Mouse (Mus musculus) right cerebral cortex, postnatal 25 days (tissue): ENCODE data around the gene Pam16.

Experiments
- DNase-seq: peaks from one replicate; pipeline ENCODE4 v3.0.0; 2022

Gene Pam16

GRCm38 (mm10) chr16:4645867-4646266, 21.1 kb upstream of the Pam16 start:
- DNase-seq: no peak

DNA sequence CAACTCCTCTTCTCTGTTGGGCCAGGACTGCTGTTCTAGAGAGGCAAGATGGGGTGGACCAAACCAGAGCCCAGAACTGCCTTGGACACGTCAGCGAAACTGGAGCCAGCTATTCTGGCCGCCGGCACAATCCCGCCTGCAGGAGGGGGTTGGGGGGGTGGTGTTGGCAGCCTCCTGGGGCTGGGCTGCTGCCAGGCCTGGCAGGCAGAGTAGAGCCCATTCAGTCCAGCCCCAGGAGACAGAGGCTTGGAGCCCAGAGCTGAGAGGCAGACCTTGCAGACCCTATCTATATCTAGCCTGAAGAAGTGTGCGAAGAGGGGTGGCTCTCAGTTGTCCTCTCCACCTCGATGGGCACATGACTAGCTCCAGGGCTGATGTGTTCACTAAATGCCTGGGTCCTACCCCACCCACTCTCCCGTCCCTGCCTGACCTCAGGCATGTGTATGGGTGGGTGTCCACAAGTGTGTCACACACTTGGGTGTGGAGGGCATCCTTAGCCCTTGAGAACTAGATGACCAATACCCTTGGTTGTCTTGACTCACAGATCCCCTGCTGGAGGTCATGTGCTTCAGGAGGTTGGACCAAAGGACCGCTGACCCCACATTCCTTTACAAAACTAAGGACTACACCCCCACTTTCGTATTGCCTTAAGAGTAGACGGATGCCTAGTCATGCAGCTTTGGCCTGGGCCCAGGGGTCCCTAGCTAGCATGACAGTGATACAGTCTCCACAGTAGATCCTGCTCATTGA, 19.1 kb upstream of the Pam16 start:
- peak; percentile 81 for DNase-seq

- no peak for DNase-seq
These were observed 18.1 kb upstream of the Pam16 start for GRCm38 (mm10) chr16:4642937-4643336.

DNA sequence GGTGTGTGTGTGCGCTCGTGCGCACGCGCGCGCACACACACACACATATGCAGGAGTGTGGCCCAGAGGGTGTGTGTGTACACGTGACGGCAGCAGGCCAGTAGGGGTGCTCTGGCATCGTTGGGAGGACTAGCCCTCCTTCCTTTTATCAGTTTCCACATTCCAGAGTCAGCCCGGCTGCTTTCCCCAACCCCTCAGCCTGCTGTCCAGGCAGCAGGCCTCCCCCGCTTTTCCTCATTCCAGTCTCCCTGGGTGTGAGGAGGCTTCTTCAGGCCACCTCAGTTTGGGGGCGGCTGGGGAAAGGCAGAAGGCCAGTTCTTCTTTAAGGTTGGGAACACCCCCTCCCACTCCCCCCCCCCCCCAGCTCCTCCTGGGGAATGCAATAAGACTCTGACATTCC, 17.4 kb upstream of the Pam16 start:
- peak; percentile 67 for DNase-seq

GRCm38 (mm10) chr16:4641119-4641838, 16.5 kb upstream of the Pam16 start:
- no peak for DNase-seq

GRCm38 (mm10) chr16:4640267-4641005, 15.6 kb upstream of the Pam16 start:
- no peak for DNase-seq

GRCm38 (mm10) chr16:4639831-4640237, 15.0 kb upstream of the Pam16 start, which contains the start of the genes Vasn and Dnaja3:
Gene Vasn, plus strand, starts transcription at chr16:4639941.
Gene Dnaja3, plus strand, starts transcription at chr16:4639989.
- DNase-seq: peak; percentile 75

DNA sequence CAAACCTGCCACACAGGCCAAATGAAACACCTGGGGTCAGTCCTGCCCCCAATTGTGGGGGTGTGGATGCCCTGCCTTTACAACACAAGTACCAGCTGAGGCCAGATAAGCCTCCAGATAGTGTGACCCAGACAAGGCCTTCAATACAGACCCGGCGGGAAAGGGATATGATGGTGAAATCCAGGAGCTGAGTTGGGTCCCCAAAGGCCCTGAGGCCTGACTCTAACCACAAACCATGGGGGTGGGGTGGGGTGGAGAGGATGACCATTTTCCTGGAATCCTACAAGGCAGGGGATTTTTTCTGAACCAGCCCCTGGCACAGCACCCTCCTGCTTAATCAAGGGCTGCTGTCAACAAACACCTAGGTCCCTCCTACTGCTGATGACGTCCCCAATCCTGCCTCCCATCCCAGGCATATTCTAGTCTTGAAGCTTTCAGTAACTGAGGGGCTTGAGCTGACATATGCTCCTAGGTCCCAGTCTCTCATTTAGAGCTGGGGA, 14.2 kb upstream of the Pam16 start:
- DNase-seq: no peak

DNA sequence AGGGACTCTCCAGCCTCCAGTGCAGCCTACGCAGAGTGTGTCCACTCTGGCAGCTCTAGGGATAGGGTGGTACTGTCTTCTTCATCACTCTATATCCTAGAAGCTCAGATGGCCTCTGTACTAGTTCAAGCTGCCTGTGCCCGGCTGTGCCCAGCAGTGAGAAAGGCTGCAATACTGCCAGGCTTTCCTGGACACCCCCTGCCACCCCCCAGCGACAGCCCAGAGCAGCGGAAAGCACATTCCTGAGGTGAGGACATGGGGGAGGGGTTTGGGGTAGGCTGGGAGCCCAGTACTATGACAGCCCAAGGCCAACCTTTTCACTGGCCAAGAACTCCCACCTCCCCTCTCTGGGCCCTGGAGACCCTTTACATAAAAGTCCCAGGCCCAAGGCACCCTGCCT, 11.0 kb upstream of the Pam16 start:
- DNase-seq: no peak

DNA sequence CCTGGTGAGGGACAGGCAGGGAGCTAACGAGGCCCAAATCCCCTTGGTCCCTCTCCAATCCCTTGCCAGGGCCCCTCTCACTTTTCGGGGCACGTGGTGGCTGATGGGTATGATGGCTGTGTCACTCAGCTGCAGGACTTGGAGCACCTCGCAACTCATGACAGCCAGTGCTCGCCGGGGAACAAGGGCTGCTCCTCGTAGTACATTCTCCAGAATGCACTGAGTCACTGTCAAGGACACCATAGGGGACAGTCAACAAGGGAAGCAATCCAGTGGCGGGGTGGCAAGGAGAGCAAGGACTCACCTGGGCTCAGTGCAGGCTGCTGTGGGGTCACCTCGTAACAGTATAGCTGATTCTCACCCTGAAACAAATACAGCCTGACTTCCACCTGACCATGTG, 9.9 kb upstream of the Pam16 start:
- no peak for DNase-seq

GRCm38 (mm10) chr16:4633661-4634060, 8.9 kb upstream of the Pam16 start:
- no peak for DNase-seq

- no peak for DNase-seq
These were observed 7.3 kb upstream of the Pam16 start for GRCm38 (mm10) chr16:4632050-4632449.

- DNase-seq: peak; percentile 60
These were observed 5.2 kb upstream of the Pam16 start for GRCm38 (mm10) chr16:4629950-4630349.

GRCm38 (mm10) chr16:4628898-4629419, 4.2 kb upstream of the Pam16 start:
- no peak for DNase-seq

DNA sequence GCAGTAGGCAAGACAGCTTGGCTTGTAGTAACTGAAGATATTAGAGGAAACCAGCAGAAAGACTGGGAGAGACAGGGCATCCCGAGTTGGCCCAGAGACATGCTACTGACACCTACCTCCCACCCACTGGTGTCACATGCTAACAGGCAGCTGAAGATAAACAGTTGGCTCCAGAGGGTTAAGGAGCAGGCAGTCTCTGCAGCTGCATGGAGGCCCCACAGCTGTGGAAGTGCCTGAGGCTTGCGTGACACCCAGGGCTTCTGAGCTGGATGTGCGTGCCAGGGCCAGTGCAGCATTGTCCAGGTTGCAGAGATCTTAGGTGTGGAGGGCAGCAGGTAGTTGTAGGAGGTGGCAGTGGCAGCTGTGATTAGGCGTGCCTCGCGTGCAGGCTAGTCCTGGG, 2.3 kb upstream of the Pam16 start:
- DNase-seq: no peak

- DNase-seq: no peak
These were observed 714 bp downstream of the Pam16 start for GRCm38 (mm10) chr16:4624074-4624473.

DNA sequence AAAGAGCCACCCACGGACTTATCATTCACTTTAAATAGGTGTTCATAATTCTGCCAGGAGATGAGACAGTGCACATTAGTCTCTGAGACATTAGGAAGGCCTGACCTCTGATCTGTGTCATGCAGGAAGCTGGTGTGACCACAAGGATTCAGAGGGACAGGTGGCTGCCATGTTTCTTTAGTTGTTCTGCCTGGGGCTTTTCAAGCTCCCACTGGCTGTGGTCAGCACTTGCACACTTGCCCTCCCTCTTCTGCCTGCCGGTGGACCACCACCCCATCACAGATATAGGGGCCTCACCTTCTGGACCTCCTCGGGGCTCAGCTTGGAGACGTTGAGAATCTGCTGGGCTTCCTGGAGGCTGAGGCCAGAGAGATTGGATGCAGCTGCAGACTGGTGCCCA, 8.0 kb downstream of the Pam16 start:
- DNase-seq: no peak

DNA sequence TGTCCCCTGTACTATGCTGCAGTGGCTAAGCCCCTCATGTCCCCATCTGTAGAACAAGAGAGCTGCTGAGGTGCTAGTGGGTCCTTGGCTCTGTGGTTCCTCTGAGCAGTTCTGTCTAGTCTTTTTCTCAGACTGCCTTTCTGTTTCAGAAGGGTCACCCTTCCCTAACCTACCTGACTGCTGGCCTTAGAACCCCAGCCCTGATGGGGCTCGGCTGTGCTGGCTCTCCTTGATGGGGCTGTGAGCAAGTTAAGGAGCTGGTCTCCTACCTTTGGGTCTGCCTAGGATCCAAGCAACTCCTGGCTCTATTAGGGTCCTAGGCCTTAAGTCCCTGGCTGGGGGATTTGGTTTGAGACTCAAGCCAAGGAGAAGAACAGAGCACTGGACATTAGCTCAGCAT, 9.5 kb downstream of the Pam16 start:
- no peak for DNase-seq

- no peak for DNase-seq
These were observed 10.1 kb downstream of the Pam16 start for GRCm38 (mm10) chr16:4614639-4615038.

GRCm38 (mm10) chr16:4613736-4614135, 11.1 kb downstream of the Pam16 start:
- DNase-seq: no peak

DNA sequence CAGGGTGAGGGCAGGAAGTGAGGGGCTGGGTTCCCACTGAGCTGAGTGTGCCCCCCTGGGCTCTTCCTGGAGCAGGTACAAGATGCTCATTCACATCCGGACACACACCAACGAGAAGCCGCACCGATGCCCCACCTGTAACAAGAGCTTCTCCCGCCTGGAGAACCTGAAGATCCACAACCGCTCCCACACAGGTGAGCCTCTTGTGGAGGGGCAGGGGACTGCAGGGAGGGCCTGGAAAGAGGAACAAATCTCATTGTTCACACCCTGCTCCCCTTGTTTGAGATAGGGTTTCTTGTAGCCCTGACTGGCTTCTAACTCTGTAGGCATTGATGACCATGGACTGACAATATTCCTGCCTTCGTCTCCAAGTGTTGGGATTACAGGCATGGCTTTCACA, 13.1 kb downstream of the Pam16 start:
- no peak for DNase-seq

DNA sequence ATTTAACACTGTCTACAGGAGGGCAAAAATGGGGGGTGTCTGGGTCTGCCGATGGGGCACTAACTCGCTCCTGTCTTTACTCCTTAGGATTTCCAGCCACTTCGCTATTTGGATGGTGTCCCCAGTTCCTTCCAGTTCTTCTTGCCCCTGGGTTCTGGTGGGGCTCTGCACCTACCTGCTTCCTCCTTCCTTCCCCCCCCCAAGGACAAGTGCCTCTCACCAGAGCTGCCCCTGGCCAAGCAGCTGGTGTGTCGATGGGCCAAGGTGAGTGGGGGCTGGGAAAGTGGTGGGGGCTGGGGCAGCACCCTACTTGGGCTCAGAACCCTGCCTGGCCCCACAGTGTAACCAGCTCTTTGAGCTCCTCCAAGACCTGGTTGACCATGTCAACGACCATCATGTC, 13.6 kb downstream of the Pam16 start:
- DNase-seq: no peak

DNA sequence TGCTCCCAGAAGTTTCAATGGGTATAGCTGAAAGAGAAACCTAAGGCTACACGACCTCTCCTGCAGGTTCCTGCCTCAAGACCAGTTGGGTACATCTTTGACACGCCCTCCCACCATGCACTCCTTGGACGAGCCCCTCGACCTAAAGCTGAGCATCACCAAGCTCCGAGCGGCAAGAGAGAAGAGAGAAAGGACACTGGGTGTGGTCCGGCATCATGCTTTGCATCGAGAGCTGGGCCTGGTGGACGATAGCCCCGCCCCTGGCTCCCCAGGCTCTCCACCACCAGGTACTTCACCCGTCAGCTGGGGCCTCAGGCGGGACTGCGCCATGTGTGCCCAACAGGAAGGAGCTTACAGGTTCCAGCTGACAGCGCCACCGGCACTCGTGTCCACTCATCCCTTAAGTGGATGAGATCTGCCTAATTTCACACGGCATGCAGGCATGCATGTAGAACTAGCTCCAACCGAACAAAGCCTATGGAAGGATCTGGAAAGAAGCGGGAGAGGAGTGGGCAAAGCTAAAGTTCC, 16.2 kb downstream of the Pam16 start:
- no peak for DNase-seq
